Mouse (Mus musculus): ENCODE measurements around the gene Fam83c. TPM values are rescaled to one million over a fixed set of nuclear protein-coding genes. Genes with fewer than 3 reads are reported as not detected.
A peak's percentile ranks its signal among the peaks of the same experiment; 100 is the strongest.

Fam83c gene
- polyA plus RNA-seq, 1 experiment from 2014 or later: 0.30 TPM

DNA sequence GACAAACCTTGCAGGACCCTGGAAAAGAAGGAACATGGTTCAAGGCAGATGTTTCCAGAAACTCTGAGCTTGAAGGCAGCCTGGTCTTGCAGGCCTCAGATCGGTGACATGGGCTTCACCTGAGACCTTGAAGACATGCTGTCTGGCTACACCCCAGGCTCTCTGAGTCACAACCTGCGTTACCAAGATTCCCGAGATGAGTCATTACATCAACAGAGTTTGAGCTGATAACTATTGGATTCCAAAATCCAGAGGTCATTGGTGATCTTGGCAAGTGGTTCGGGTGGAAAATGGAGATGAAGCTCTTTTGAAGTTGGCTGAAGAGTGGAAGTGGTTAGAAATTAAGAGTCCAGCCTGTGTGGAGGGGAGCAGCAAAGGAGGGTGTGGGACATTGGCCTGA, 25.0 kb downstream of the Fam83c start:
- Histone ChIP-seq H3K27me3 (replicated peaks) (no peaks in the 10 kb centered on the region), H3K4me3 (replicated peaks) (no peak overlapping the region), H3K4me1 (replicated peaks) (peaks cover 7% of the 10 kb centered on the region; the same call in 1 of the 2 replicates), H3K9me3 (no peaks in the 10 kb centered on the region), H3K4me2 (replicated peaks) (no peak overlapping the region), H3K36me3 (no peaks in the 10 kb centered on the region), H3K9ac (no peak overlapping the region), H3K27ac (no peak overlapping the region)
- no peak for ATAC-seq
- WGBS: 62% methylated on average over 4 of the region's 4 CpGs

GRCm38 (mm10) chr2:155807408-155807807, 27.2 kb downstream of the Fam83c start:
- Histone ChIP-seq H3K4me2 (replicated peaks) (no peak overlapping the region), H3K27ac (no peak overlapping the region), H3K36me3 (no peaks in the 10 kb centered on the region), H3K4me1 (replicated peaks) (peaks cover 7% of the 10 kb centered on the region; the same call in 1 of the 2 replicates), H3K9me3 (no peaks in the 10 kb centered on the region), H3K27me3 (replicated peaks) (no peaks in the 10 kb centered on the region), H3K4me3 (replicated peaks) (no peak overlapping the region), H3K9ac (no peak overlapping the region)
- 33% methylated on average over 4 of the region's 4 CpGs for WGBS
- ATAC-seq: no peak

GRCm38 (mm10) chr2:155806548-155806947, 28.1 kb downstream of the Fam83c start:
- Histone ChIP-seq H3K4me3 (replicated peaks) (no peak overlapping the region), H3K4me2 (replicated peaks) (no peak overlapping the region), H3K4me1 (replicated peaks) (peaks cover 7% of the 10 kb centered on the region; the same call in 1 of the 2 replicates), H3K27ac (no peak overlapping the region), H3K9ac (no peak overlapping the region), H3K9me3 (no peaks in the 10 kb centered on the region), H3K36me3 (no peaks in the 10 kb centered on the region), H3K27me3 (replicated peaks) (no peaks in the 10 kb centered on the region)
- 65% methylated on average over 5 of the region's 5 CpGs for WGBS
- no peak for ATAC-seq

- no peak for ATAC-seq
- Histone ChIP-seq H3K9me3 (no peaks in the 10 kb centered on the region), H3K27me3 (replicated peaks) (no peaks in the 10 kb centered on the region), H3K4me2 (replicated peaks) (no peak overlapping the region), H3K27ac (no peak overlapping the region), H3K4me1 (replicated peaks) (peaks cover 7% of the 10 kb centered on the region; the same call in 1 of the 2 replicates), H3K36me3 (no peaks in the 10 kb centered on the region), H3K9ac (no peak overlapping the region), H3K4me3 (replicated peaks) (no peak overlapping the region)
- WGBS: 80% methylated on average over 6 of the region's 6 CpGs
Observed at GRCm38 (mm10) chr2:155805925-155806255, 28.8 kb downstream of the Fam83c start.

DNA sequence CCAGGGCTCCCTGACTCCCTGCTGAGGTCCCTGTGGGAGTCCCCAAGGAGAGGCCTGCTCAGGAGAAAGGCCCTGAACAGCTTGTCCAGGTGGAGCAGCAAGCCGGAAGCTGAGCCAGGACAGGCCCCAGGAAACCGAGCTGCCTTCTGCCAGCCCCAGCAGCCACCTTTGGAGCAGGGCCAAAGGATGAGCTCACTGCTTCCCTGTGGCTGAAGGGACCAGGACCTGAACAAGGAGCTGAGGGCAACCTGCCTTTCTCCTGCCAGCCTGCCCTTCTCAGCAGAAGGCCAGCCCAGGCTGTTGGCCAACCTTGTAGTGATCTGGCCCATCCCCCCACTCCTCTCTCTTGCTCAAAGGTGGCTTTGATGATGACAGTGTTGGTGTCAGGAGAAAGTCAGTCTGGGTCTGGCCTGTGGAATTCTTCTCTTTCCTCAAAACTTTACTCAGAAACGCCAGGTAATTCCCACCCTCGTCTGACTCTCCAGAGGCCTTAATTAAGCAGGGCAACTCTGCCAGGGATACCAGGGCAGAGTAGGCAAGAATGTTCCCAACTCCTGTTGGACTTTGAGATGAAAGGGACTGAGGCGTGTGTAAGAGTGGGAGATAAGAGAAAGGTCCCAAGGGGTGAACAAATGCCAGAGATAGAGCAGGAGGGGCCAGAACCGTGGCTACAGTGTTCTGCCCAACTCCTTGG, 29.3 kb downstream of the Fam83c start:
- 44% methylated on average over 6 of the region's 6 CpGs for WGBS
- no peak overlapping the region for H3K4me3 ChIP-seq (replicated peaks)
- H3K36me3 ChIP-seq: no peaks in the 10 kb centered on the region
- H3K27me3 ChIP-seq (replicated peaks): no peaks in the 10 kb centered on the region
- peaks cover 7% of the 10 kb centered on the region; the same call in 1 of the 2 replicates for H3K4me1 ChIP-seq (replicated peaks)
- H3K4me2 ChIP-seq (replicated peaks): no peak overlapping the region
- H3K27ac ChIP-seq: 0 out of 2 replicates have a peak overlapping the region, but pooled peaks have one; percentile 9
- peak; percentile 70 for ATAC-seq
- no peak overlapping the region for H3K9ac ChIP-seq
- no peaks in the 10 kb centered on the region for H3K9me3 ChIP-seq

DNA sequence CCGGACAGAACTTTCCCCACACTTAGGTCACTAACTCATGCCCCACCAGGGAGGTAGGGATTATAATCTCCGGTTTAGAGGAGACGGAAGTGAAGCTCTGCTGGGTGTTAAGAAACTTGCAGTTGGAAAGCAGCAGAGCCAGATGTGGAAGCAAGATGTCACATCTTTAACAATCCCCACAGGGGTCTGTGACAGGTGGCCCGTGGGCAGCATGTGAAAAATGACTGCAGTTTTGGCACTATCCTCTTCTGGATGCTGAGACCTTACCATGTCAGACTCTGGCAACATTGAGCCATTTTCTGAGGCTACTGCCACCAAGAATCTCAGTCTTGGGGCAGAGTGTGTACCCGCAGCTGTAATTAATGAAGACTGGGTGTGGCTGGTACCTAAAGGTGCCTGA, 30.6 kb downstream of the Fam83c start:
- Histone ChIP-seq H3K4me1 (replicated peaks) (peaks cover 7% of the 10 kb centered on the region; the same call in 1 of the 2 replicates), H3K36me3 (no peaks in the 10 kb centered on the region), H3K27ac (no peak overlapping the region), H3K4me2 (replicated peaks) (no peak overlapping the region), H3K4me3 (replicated peaks) (no peak overlapping the region), H3K9ac (no peak overlapping the region), H3K27me3 (replicated peaks) (no peaks in the 10 kb centered on the region), H3K9me3 (no peaks in the 10 kb centered on the region)
- no peak for ATAC-seq
- WGBS: 61% methylated on average over 5 of the region's 5 CpGs

- Histone ChIP-seq H3K36me3 (no peaks in the 10 kb centered on the region), H3K4me1 (replicated peaks) (peaks cover 7% of the 10 kb centered on the region; the same call in 1 of the 2 replicates), H3K4me3 (replicated peaks) (no peak overlapping the region), H3K27ac (no peak overlapping the region), H3K9me3 (no peaks in the 10 kb centered on the region), H3K9ac (no peak overlapping the region), H3K27me3 (replicated peaks) (no peaks in the 10 kb centered on the region), H3K4me2 (replicated peaks) (no peak overlapping the region)
- 57% methylated on average over 3 of the region's 3 CpGs for WGBS
- no peak for ATAC-seq
Observed at GRCm38 (mm10) chr2:155802761-155803160, 31.9 kb downstream of the Fam83c start.

DNA sequence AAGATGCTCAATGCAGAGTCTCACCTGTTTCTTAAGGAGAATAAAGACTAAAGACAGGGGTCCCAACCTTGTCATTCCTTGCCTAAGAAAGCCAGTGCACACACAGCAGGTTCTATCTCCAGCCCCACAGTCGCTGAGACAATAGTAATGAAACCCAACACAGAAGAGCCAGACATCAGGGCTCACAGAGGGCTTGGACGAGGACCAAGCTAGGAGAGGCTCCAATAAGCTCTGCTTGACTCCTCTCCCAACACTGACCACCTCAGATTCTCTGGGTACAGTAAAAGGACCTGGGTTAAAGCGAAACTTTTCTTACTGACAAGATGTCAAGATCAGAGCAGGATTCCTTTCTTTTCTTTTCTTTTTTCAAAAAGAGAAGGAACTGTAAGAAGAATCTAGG, 36.0 kb downstream of the Fam83c start:
- 61% methylated on average over 3 of the region's 3 CpGs for WGBS
- ATAC-seq: no peak
- no peak overlapping the region for H3K4me2 ChIP-seq (replicated peaks)
- H3K9me3 ChIP-seq: no peaks in the 10 kb centered on the region
- no peaks in the 10 kb centered on the region for H3K27me3 ChIP-seq (replicated peaks)
- no peaks in the 10 kb centered on the region for H3K4me1 ChIP-seq (replicated peaks)
- H3K9ac ChIP-seq: no peak overlapping the region
- no peak overlapping the region for H3K27ac ChIP-seq
- H3K36me3 ChIP-seq: no peaks in the 10 kb centered on the region
- no peak overlapping the region for H3K4me3 ChIP-seq (replicated peaks)

DNA sequence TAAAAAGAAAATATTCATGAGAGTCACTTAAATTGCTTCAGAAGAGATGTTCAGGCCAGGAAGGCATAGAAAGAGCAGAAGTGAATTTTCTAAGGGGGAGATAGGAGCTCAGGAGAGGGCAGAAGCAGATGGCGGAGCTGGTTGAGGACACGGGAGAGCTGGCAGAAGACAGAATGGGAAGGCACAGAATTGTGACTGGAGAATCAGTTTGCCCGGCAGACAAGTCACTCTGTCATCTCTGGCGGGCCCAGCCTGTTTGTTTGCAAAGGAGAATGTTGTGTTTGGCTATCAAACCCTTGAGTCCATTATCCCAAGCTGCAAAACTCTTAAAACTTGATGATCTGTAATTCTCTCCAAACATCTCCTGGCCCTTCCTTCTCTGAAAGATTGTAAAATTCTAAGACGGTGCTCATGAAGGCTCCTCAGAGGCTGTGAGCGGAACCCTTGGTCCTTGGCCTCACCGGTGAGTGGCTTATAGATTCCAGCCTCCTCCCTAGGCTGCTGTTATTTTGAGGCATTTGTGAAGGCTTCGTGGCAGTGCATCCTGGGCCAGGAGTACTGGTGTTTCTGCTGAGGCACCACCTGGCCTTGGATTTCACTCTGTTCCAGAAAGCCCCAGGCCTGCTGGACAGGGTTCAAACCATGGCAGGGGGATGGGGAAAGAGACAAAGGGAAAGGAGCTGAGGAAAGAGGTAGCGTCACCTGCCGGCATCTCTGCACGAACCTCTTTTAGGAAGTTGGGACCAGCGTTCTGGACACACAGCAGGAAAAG, 39.8 kb downstream of the Fam83c start:
- H3K27me3 ChIP-seq (replicated peaks): no peaks in the 10 kb centered on the region
- no peaks in the 10 kb centered on the region for H3K36me3 ChIP-seq
- no peak overlapping the region for H3K4me2 ChIP-seq (replicated peaks)
- no peaks in the 10 kb centered on the region for H3K9me3 ChIP-seq
- no peak for ATAC-seq
- H3K9ac ChIP-seq: no peak overlapping the region
- H3K27ac ChIP-seq: no peak overlapping the region
- H3K4me3 ChIP-seq (replicated peaks): no peak overlapping the region
- 82% methylated on average over 12 of the region's 12 CpGs for WGBS
- H3K4me1 ChIP-seq (replicated peaks): no peaks in the 10 kb centered on the region

GRCm38 (mm10) chr2:155792899-155793298, 41.8 kb downstream of the Fam83c start:
- Histone ChIP-seq H3K4me3 (replicated peaks) (no peak overlapping the region), H3K36me3 (no peaks in the 10 kb centered on the region), H3K4me1 (replicated peaks) (no peaks in the 10 kb centered on the region), H3K4me2 (replicated peaks) (no peak overlapping the region), H3K9me3 (no peaks in the 10 kb centered on the region), H3K27ac (no peak overlapping the region), H3K27me3 (replicated peaks) (no peaks in the 10 kb centered on the region; the same call in 1 of the 2 replicates), H3K9ac (no peak overlapping the region)
- ATAC-seq: no peak
- 37% methylated on average over 12 of the region's 12 CpGs for WGBS

DNA sequence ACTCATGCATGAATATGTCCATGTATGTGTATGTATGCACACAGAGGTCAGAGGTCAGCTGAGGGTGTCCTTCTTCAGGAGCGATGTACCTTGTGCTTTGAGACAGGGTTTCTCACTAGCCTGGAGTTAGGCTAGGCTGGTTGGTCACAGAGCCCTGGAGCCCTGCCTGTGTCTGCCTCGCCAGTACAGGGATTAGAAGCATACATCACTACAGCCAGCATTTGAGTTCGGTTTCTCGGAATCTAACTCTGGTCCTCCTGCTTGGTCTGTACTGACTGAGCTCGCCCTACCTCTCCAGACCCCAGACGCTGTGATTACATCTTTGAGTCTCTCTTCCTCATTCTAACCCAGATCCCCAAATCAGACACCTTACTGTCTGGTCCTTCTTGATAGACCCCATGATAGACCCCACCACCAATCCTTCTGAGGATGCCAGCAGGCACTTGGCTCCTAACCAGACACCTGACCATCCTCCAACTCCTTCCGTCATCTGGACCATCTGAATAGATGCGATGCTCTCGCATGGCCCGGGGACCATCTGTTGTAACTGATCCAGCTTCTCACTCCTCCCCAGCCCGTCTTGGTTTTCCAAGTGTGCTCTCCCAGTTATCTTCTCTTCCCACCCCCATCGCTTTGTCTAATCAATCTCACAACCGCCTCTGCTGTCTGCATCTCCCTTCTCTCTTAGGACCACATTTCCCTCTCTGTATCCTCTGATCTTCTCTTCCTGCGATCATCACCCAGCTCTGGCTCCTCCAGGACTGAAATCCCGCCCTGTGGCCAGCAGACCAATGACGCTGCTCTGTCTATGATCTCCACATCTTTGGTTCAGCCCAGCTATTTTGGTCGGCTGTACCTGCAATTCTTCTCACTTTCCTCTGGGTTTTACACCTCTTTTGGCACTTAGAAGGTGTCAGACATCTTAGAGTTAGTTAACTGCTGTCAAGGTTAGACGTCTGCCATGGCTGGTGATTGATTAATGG, 46.4 kb downstream of the Fam83c start:
- Histone ChIP-seq H3K9ac (no peak overlapping the region), H3K9me3 (no peaks in the 10 kb centered on the region), H3K4me1 (replicated peaks) (no peaks in the 10 kb centered on the region), H3K27ac (no peak overlapping the region), H3K4me3 (replicated peaks) (no peak overlapping the region), H3K4me2 (replicated peaks) (no peak overlapping the region), H3K27me3 (replicated peaks) (no peaks in the 10 kb centered on the region; the same call in 1 of the 2 replicates), H3K36me3 (no peaks in the 10 kb centered on the region)
- no peak for ATAC-seq
- 60% methylated on average over 18 of the region's 18 CpGs for WGBS

DNA sequence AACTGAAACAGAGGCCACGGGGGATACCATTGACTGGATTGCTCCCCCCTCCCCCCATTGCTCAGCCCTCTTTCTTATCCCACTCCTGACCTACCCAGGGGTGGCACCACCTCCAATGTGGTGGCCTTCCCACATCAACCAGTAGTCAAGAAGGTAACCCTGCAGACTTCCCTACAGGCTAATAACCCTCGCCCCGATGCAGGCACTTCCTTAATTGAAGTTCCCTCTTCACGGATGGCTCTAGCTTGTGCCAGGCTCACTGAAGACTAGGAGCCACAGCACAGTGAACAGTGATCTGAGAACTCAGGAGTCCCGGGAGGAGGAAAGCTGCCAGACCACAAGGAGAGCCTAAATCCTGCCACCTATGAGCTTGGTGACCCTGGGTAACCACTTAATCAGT, 47.7 kb downstream of the Fam83c start:
- 76% methylated on average over 5 of the region's 5 CpGs for WGBS
- H3K27me3 ChIP-seq (replicated peaks): no peaks in the 10 kb centered on the region; the same call in 1 of the 2 replicates
- H3K4me2 ChIP-seq (replicated peaks): no peak overlapping the region
- no peak overlapping the region for H3K27ac ChIP-seq
- no peaks in the 10 kb centered on the region for H3K4me1 ChIP-seq (replicated peaks)
- no peak overlapping the region for H3K4me3 ChIP-seq (replicated peaks)
- H3K9ac ChIP-seq: no peak overlapping the region
- H3K36me3 ChIP-seq: no peaks in the 10 kb centered on the region
- no peaks in the 10 kb centered on the region for H3K9me3 ChIP-seq
- ATAC-seq: no peak
